Mouse (Mus musculus) stomach, embryonic 14.5 days (tissue): Measurements from ENCODE around the gene Clcn1. TPM values are rescaled to one million over a fixed set of nuclear protein-coding genes. Genes with fewer than 3 reads are reported as not detected.

Experiments
- ATAC-seq: fragments of 200-750 bp; cut with Nextera tagmentation; 2 replicates; pipeline ENCODE4 v1.8.0; 2017; ENCODE audit warnings: low read depth, moderate TSS enrichment; ENCODE audit not compliant: insufficient number of reproducible peaks, insufficient read depth, low FRiP score
- H3K27ac ChIP-seq: fragments of 300-500 bp; sonication (generic); 2 replicates; pipeline ENCODE4 v1.5.1; 2014; ENCODE audit warnings: mild to moderate bottlenecking, low read length, moderate library complexity, mixed read lengths
- H3K27me3 ChIP-seq: fragments of 300-500 bp; sonication (generic); 2 replicates; pipeline ENCODE4 v1.6.1; 2014; ENCODE audit warnings: low read length, control low read depth, mixed read lengths; ENCODE audit not compliant: control insufficient read depth, insufficient read depth
- H3K36me3 ChIP-seq: fragments of 300-500 bp; sonication (generic); 2 replicates; pipeline ENCODE4 v1.6.1; 2014; ENCODE audit warnings: mild to moderate bottlenecking, control low read depth, low read length, moderate library complexity, mixed read lengths; ENCODE audit not compliant: control insufficient read depth, insufficient read depth
- H3K4me1 ChIP-seq: fragments of 300-500 bp; sonication (generic); 2 replicates; pipeline ENCODE4 v1.6.1; 2014; ENCODE audit warnings: low read length, control low read depth, mixed read lengths; ENCODE audit not compliant: control insufficient read depth, insufficient read depth
- H3K4me2 ChIP-seq: fragments of 300-500 bp; sonication (generic); replicated peaks from 2 replicates; pipeline ENCODE4 v1.6.1; 2014; ENCODE audit warnings: low read depth, low read length, control low read depth
- H3K4me3 ChIP-seq: fragments of 300-500 bp; sonication (generic); 2 replicates; pipeline ENCODE4 v1.5.1; 2014; ENCODE audit warnings: low read depth, low read length, control low read depth
- H3K9ac ChIP-seq: fragments of 300-500 bp; sonication (generic); replicated peaks from 2 replicates; pipeline ENCODE4 v1.6.1; 2014; ENCODE audit warnings: low read depth, mild to moderate bottlenecking, control low read depth, low read length, moderate library complexity, mixed read lengths
- H3K9me3 ChIP-seq: fragments of 300-500 bp; sonication (generic); 2 replicates; pipeline ENCODE4 v1.6.1; 2016; ENCODE audit warnings: low read depth, low read length, control low read depth; ENCODE audit not compliant: control insufficient read depth
- whole genome bisulfite sequencing: fragments of 180-500 bp; shearing (Covaris S2); extraction: QIAGEN DNeasy Blood & Tissue Kit; methylation state at CpG from one replicate; pipeline ENCODE4 v1.1.7; 2014; 5-methylcytosine and 5-hydroxymethylcytosine counted together
- polyA plus RNA-seq: library from polyadenylated mRNA; unstranded; fragments of >200 nt; fragmentation: Nextera tagmentation; extraction: Ambion mirVana; gene quantifications from 2 replicates; pipeline ENCODE4 v1.2.1, GENCODE M21; 2014

Gene Clcn1
- 0.53 TPM in 1 of 2 replicates, not detected in the other for polyA plus RNA-seq

- Histone ChIP-seq H3K4me2 (no peak within 1 kb of the TSS), H3K27me3 (no peaks in the 10 kb centered on the region), H3K27ac (no peak within 1 kb of the TSS), H3K9me3 (no peaks in the 10 kb centered on the region), H3K4me1 (no peaks in the 10 kb centered on the region), H3K36me3 (peaks cover 19% of the 10 kb centered on the region), H3K9ac (no peak within 1 kb of the TSS), H3K4me3 (no peak within 1 kb of the TSS)
- no peak for ATAC-seq
- 65% methylated on average over 4 of the region's 5 CpGs for WGBS
These were observed at the start of gene Clcn1 for GRCm38 (mm10) chr6:42286448-42286847. Clcn1 (plus strand) TSS chr6:42286685.

- no peak for ATAC-seq
- H3K36me3 ChIP-seq: no peaks in the 10 kb centered on the region
- no peaks in the 10 kb centered on the region for H3K4me1 ChIP-seq
- WGBS: 42% methylated on average over 6 of the region's 6 CpGs
- H3K27me3 ChIP-seq: no peaks in the 10 kb centered on the region
- H3K9ac ChIP-seq: no peak overlapping the region
- H3K4me3 ChIP-seq: no peak overlapping the region
- no peaks in the 10 kb centered on the region for H3K9me3 ChIP-seq
- no peak overlapping the region for H3K27ac ChIP-seq
- no peak overlapping the region for H3K4me2 ChIP-seq
These were observed 49.1 kb upstream of the Clcn1 start for GRCm38 (mm10) chr6:42237276-42237805.

GRCm38 (mm10) chr6:42241311-42242045 lies 45.0 kb upstream of the Clcn1 start:
- Histone ChIP-seq H3K27ac (no peak overlapping the region), H3K9me3 (no peaks in the 10 kb centered on the region), H3K36me3 (no peaks in the 10 kb centered on the region), H3K4me2 (no peak overlapping the region), H3K9ac (no peak overlapping the region), H3K27me3 (no peaks in the 10 kb centered on the region), H3K4me1 (no peaks in the 10 kb centered on the region), H3K4me3 (no peak overlapping the region)
- 78% methylated on average over 6 of the region's 6 CpGs for WGBS
- ATAC-seq: no peak

GRCm38 (mm10) chr6:42245711-42246353 lies 40.7 kb upstream of the Clcn1 start, which contains the start of gene Gstk1:
Gstk1 (plus strand) TSS chr6:42245935.
- peak; percentile 99 for ATAC-seq
- WGBS: 4% methylated on average over 28 of the region's 28 CpGs
- H3K9me3 ChIP-seq: no peaks in the 10 kb centered on the region

GRCm38 (mm10) chr6:42247173-42247572 lies 39.3 kb upstream of the Clcn1 start:
- Histone ChIP-seq H3K9ac (no peak overlapping the region), H3K27ac (no peak overlapping the region), H3K36me3 (no peaks in the 10 kb centered on the region), H3K9me3 (no peaks in the 10 kb centered on the region), H3K4me2 (no peak overlapping the region), H3K4me3 (no peak overlapping the region), H3K4me1 (no peaks in the 10 kb centered on the region), H3K27me3 (0 out of 2 replicates have a peak, but pooled peaks cover 2% of the 10 kb centered on the region)
- WGBS: 13% methylated on average over 8 of the region's 8 CpGs
- ATAC-seq: no peak

More at GRCm38 (mm10) chr6:42245711-42246353, 40.7 kb upstream of the Clcn1 start, which contains the start of gene Gstk1:
- Histone ChIP-seq H3K27me3 (0 out of 2 replicates have a peak, but pooled peaks cover 2% of the 10 kb centered on the region), H3K4me1 (no peaks in the 10 kb centered on the region), H3K36me3 (no peaks in the 10 kb centered on the region), H3K4me3 (peak within 1 kb of the TSS; percentile 33), H3K27ac (no peak within 1 kb of the TSS), H3K4me2 (peak within 1 kb of the TSS; percentile 65), H3K9ac (no peak within 1 kb of the TSS)

GRCm38 (mm10) chr6:42247981-42248380 lies 38.5 kb upstream of the Clcn1 start:
- Histone ChIP-seq H3K36me3 (no peaks in the 10 kb centered on the region), H3K9ac (no peak overlapping the region), H3K27me3 (0 out of 2 replicates have a peak, but pooled peaks cover 2% of the 10 kb centered on the region), H3K4me1 (no peaks in the 10 kb centered on the region), H3K9me3 (no peaks in the 10 kb centered on the region), H3K4me2 (no peak overlapping the region), H3K27ac (no peak overlapping the region), H3K4me3 (no peak overlapping the region)
- no peak for ATAC-seq
- 86% methylated on average over 1 of the region's 1 CpGs for WGBS

GRCm38 (mm10) chr6:42251791-42252190 lies 34.7 kb upstream of the Clcn1 start:
- no peaks in the 10 kb centered on the region for H3K9me3 ChIP-seq
- H3K36me3 ChIP-seq: no peaks in the 10 kb centered on the region
- 0 out of 2 replicates have a peak, but pooled peaks cover 2% of the 10 kb centered on the region for H3K27me3 ChIP-seq
- no peak overlapping the region for H3K9ac ChIP-seq
- no peak overlapping the region for H3K4me3 ChIP-seq
- ATAC-seq: no peak
- no peak overlapping the region for H3K4me2 ChIP-seq
- no peaks in the 10 kb centered on the region for H3K4me1 ChIP-seq
- WGBS: 85% methylated on average over 4 of the region's 4 CpGs
- H3K27ac ChIP-seq: no peak overlapping the region

GRCm38 (mm10) chr6:42253103-42253502 lies 33.4 kb upstream of the Clcn1 start:
- Histone ChIP-seq H3K4me1 (no peaks in the 10 kb centered on the region), H3K9ac (no peak overlapping the region), H3K27ac (no peak overlapping the region), H3K36me3 (no peaks in the 10 kb centered on the region), H3K27me3 (no peaks in the 10 kb centered on the region), H3K9me3 (no peaks in the 10 kb centered on the region), H3K4me2 (no peak overlapping the region), H3K4me3 (no peak overlapping the region)
- WGBS: 81% methylated on average over 2 of the region's 2 CpGs
- ATAC-seq: no peak
